Mouse (Mus musculus) liver, adult 2 months (tissue): ENCODE measurements around the gene Mcoln1.

Experiments
- CTCF ChIP-seq: fragments of 200-500 bp; IDR thresholded peaks from 2 replicates; pipeline ENCODE4 v1.5.1; 2011; ENCODE audit warnings: low read depth, low read length, control low read depth
- POLR2A ChIP-seq: fragments of 200-500 bp; IDR thresholded peaks from 2 replicates; pipeline ENCODE4 v1.6.1; 2011; ENCODE audit warnings: low read length, control low read depth; ENCODE audit not compliant: insufficient read depth; ENCODE audit errors: extremely low read depth

DNA sequence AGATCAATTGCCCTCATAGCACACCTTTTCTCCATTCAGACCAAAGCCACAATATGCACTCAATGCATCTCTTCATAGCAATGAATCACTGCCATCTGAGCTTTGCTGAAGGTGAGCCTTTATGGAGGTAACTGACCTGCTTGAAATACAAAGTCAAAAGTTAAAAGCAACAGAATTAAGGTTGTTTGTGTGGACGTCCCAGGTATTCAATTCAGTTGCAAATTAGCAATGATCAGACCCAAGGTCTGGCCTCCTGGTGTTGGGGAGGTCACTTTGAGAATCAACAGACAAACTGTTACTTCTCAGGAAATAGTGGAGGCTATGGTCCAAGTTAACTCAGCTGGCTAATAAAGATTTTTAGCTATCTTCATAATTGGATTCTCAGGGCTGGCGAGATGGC is 46.3 kb downstream of the Mcoln1 start:
- TF ChIP-seq POLR2A = no peak
- TF ChIP-seq CTCF = no peak
